Mouse (Mus musculus): Measurements from ENCODE around the gene Arhgef28.

Arhgef28 gene

GRCm38 (mm10) chr13:98014892-98015291 lies 191.3 kb downstream of the Arhgef28 start:
- DNase-seq (ENCODE audit: low read depth, low spot score) = no peak
- Histone ChIP-seq H3K27me3 (ENCODE audit: control insufficient read depth, insufficient read depth, low read length, poor library complexity, severe bottlenecking) (no peaks in the 10 kb centered on the region), H3K36me3 (ENCODE audit: control insufficient read depth, insufficient read depth, low read length, poor library complexity, severe bottlenecking) (no peaks in the 10 kb centered on the region)

- DNase-seq (ENCODE audit: low read depth, low spot score) = no peak
- no peaks in the 10 kb centered on the region for H3K27me3 ChIP-seq (ENCODE audit: control insufficient read depth, insufficient read depth, low read length, poor library complexity, severe bottlenecking)
- H3K36me3 ChIP-seq (ENCODE audit: control insufficient read depth, insufficient read depth, low read length, poor library complexity, severe bottlenecking) = no peaks in the 10 kb centered on the region
These were observed 192.5 kb downstream of the Arhgef28 start for GRCm38 (mm10) chr13:98013715-98014114.

- no peak for DNase-seq (ENCODE audit: low read depth, low spot score)
- Histone ChIP-seq H3K36me3 (ENCODE audit: control insufficient read depth, insufficient read depth, low read length, poor library complexity, severe bottlenecking) (no peaks in the 10 kb centered on the region), H3K27me3 (ENCODE audit: control insufficient read depth, insufficient read depth, low read length, poor library complexity, severe bottlenecking) (no peaks in the 10 kb centered on the region)
These were observed 194.3 kb downstream of the Arhgef28 start for GRCm38 (mm10) chr13:98011931-98012341.

- H3K36me3 ChIP-seq (ENCODE audit: control insufficient read depth, insufficient read depth, low read length, poor library complexity, severe bottlenecking) = no peaks in the 10 kb centered on the region
- H3K27me3 ChIP-seq (ENCODE audit: control insufficient read depth, insufficient read depth, low read length, poor library complexity, severe bottlenecking) = no peaks in the 10 kb centered on the region
- DNase-seq (ENCODE audit: low read depth, low spot score) = no peak
These were observed 197.2 kb downstream of the Arhgef28 start for GRCm38 (mm10) chr13:98009070-98009469.

- Histone ChIP-seq H3K36me3 (ENCODE audit: control insufficient read depth, insufficient read depth, low read length, poor library complexity, severe bottlenecking) (no peaks in the 10 kb centered on the region), H3K27me3 (ENCODE audit: control insufficient read depth, insufficient read depth, low read length, poor library complexity, severe bottlenecking) (no peaks in the 10 kb centered on the region)
- DNase-seq (ENCODE audit: low read depth, low spot score) = no peak
These were observed 197.7 kb downstream of the Arhgef28 start for GRCm38 (mm10) chr13:98008588-98008987.

- DNase-seq (ENCODE audit: low read depth, low spot score) = no peak
These were observed 200.5 kb downstream of the Arhgef28 start for GRCm38 (mm10) chr13:98005611-98006218.

GRCm38 (mm10) chr13:98004647-98005414 lies 201.4 kb downstream of the Arhgef28 start:
- Histone ChIP-seq H3K36me3 (ENCODE audit: control insufficient read depth, insufficient read depth, low read length, poor library complexity, severe bottlenecking) (no peaks in the 10 kb centered on the region), H3K27me3 (ENCODE audit: control insufficient read depth, insufficient read depth, low read length, poor library complexity, severe bottlenecking) (no peaks in the 10 kb centered on the region)
- DNase-seq (ENCODE audit: low read depth, low spot score) = no peak

More at GRCm38 (mm10) chr13:98005611-98006218, 200.5 kb downstream of the Arhgef28 start:
- no peaks in the 10 kb centered on the region for H3K36me3 ChIP-seq (ENCODE audit: control insufficient read depth, insufficient read depth, low read length, poor library complexity, severe bottlenecking)
- no peaks in the 10 kb centered on the region for H3K27me3 ChIP-seq (ENCODE audit: control insufficient read depth, insufficient read depth, low read length, poor library complexity, severe bottlenecking)

- DNase-seq (ENCODE audit: low read depth, low spot score) = no peak
- H3K27me3 ChIP-seq (ENCODE audit: control insufficient read depth, insufficient read depth, low read length, poor library complexity, severe bottlenecking) = no peaks in the 10 kb centered on the region
- no peaks in the 10 kb centered on the region for H3K36me3 ChIP-seq (ENCODE audit: control insufficient read depth, insufficient read depth, low read length, poor library complexity, severe bottlenecking)
These were observed 202.5 kb downstream of the Arhgef28 start for GRCm38 (mm10) chr13:98003690-98004089.

- Histone ChIP-seq H3K27me3 (ENCODE audit: control insufficient read depth, insufficient read depth, low read length, poor library complexity, severe bottlenecking) (no peaks in the 10 kb centered on the region), H3K36me3 (ENCODE audit: control insufficient read depth, insufficient read depth, low read length, poor library complexity, severe bottlenecking) (no peaks in the 10 kb centered on the region)
- DNase-seq (ENCODE audit: low read depth, low spot score) = no peak
These were observed 203.6 kb downstream of the Arhgef28 start for GRCm38 (mm10) chr13:98002598-98002997.

GRCm38 (mm10) chr13:98002121-98002520 lies 204.1 kb downstream of the Arhgef28 start:
- H3K27me3 ChIP-seq (ENCODE audit: control insufficient read depth, insufficient read depth, low read length, poor library complexity, severe bottlenecking) = no peaks in the 10 kb centered on the region
- DNase-seq (ENCODE audit: low read depth, low spot score) = no peak
- no peaks in the 10 kb centered on the region for H3K36me3 ChIP-seq (ENCODE audit: control insufficient read depth, insufficient read depth, low read length, poor library complexity, severe bottlenecking)

GRCm38 (mm10) chr13:98001719-98002118 lies 204.5 kb downstream of the Arhgef28 start:
- H3K27me3 ChIP-seq (ENCODE audit: control insufficient read depth, insufficient read depth, low read length, poor library complexity, severe bottlenecking) = no peaks in the 10 kb centered on the region
- no peak for DNase-seq (ENCODE audit: low read depth, low spot score)
- H3K36me3 ChIP-seq (ENCODE audit: control insufficient read depth, insufficient read depth, low read length, poor library complexity, severe bottlenecking) = no peaks in the 10 kb centered on the region

- DNase-seq (ENCODE audit: low read depth, low spot score) = no peak
- Histone ChIP-seq H3K27me3 (ENCODE audit: control insufficient read depth, insufficient read depth, low read length, poor library complexity, severe bottlenecking) (no peaks in the 10 kb centered on the region), H3K36me3 (ENCODE audit: control insufficient read depth, insufficient read depth, low read length, poor library complexity, severe bottlenecking) (no peaks in the 10 kb centered on the region)
These were observed 205.4 kb downstream of the Arhgef28 start for GRCm38 (mm10) chr13:98000841-98001240.

GRCm38 (mm10) chr13:97999130-97999529 lies 207.1 kb downstream of the Arhgef28 start:
- no peak for DNase-seq (ENCODE audit: low read depth, low spot score)
- Histone ChIP-seq H3K36me3 (ENCODE audit: control insufficient read depth, insufficient read depth, low read length, poor library complexity, severe bottlenecking) (no peaks in the 10 kb centered on the region), H3K27me3 (ENCODE audit: control insufficient read depth, insufficient read depth, low read length, poor library complexity, severe bottlenecking) (no peaks in the 10 kb centered on the region)

GRCm38 (mm10) chr13:97998570-97998969 lies 207.7 kb downstream of the Arhgef28 start:
- H3K36me3 ChIP-seq (ENCODE audit: control insufficient read depth, insufficient read depth, low read length, poor library complexity, severe bottlenecking) = no peaks in the 10 kb centered on the region

GRCm38 (mm10) chr13:97990939-97991338 lies 215.3 kb downstream of the Arhgef28 start:
- H3K36me3 ChIP-seq (ENCODE audit: control insufficient read depth, insufficient read depth, low read length, poor library complexity, severe bottlenecking) = no peaks in the 10 kb centered on the region
- no peak for DNase-seq (ENCODE audit: low read depth, low spot score)
- H3K27me3 ChIP-seq (ENCODE audit: control insufficient read depth, insufficient read depth, low read length, poor library complexity, severe bottlenecking) = no peaks in the 10 kb centered on the region

More at GRCm38 (mm10) chr13:97998570-97998969, 207.7 kb downstream of the Arhgef28 start:
- no peaks in the 10 kb centered on the region for H3K27me3 ChIP-seq (ENCODE audit: control insufficient read depth, insufficient read depth, low read length, poor library complexity, severe bottlenecking)
- no peak for DNase-seq (ENCODE audit: low read depth, low spot score)
